Comparison of ENCODE assay signal across 7 mouse cellular contexts in the genomic region with DNA sequence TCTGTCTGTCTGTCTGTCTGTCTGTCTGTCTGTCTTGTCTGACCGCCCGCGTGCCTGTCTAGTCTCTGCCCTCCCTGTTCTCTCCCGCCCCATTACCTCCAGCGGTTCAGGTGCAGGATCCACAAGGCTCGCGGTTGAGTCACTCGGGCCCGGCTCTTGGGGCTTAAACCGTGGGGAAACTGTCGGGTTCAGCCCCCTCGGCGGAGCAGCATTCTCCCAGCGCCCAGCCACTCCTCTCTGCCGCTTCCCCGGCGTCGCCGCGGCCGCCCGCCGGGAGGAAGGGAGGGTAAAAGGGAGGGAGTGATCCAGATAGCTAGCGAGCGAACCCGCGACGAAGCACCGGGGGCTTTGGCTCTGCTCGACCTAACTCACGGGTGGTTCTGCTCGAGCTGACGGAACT. TPM values are rescaled to one million over a fixed set of nuclear protein-coding genes. Genes with fewer than 3 reads are reported as not detected.
A peak's percentile ranks its signal among the peaks of the same experiment; 100 is the strongest.
DNase-seq lines count a peak whose midpoint lies in the region; ATAC-seq and TF ChIP-seq lines count a peak whose summit lies in the region.

A gene (minus strand): TSS at position 389 of the 400 bp plus-strand sequence.

- H3K36me3 ChIP-seq in lung, embryonic 15.5 days = no peaks in the 10 kb centered on the region
- H3K36me3 ChIP-seq in limb, embryonic 10.5 days = no peaks in the 10 kb centered on the region
- no peaks in the 10 kb centered on the region for H3K36me3 ChIP-seq in small intestine, adult 2 months (ENCODE audit: control insufficient read depth, insufficient read depth, low read length)

- peak within 1 kb of the TSS; percentile 26 for H3K4me3 ChIP-seq in lung, embryonic 15.5 days
- H3K4me3 ChIP-seq in embryonic fibroblast, embryonic 13.5 days (ENCODE audit: insufficient read depth, low read length) = peak within 1 kb of the TSS; percentile 26
- H3K4me3 ChIP-seq in limb, embryonic 10.5 days = peak within 1 kb of the TSS; percentile 37
- H3K4me3 ChIP-seq in small intestine, adult 2 months (ENCODE audit: low read depth, low read length) = peak within 1 kb of the TSS; percentile 18; the same call in 1 of the 2 replicates

- under 1% methylated on average over 24 of the region's 33 CpGs for WGBS in lung, embryonic 15.5 days
- under 1% methylated on average over 30 of the region's 33 CpGs for WGBS in limb, embryonic 10.5 days
- under 1% methylated on average over 32 of the region's 33 CpGs for WGBS in small intestine, adult 2 months

- intact Hi-C loops in gastrocnemius, postnatal 14 days (cut with DNase I; ENCODE audit: low total_unique reads) = no loop called here

- no peak within 1 kb of the TSS; the same call in 1 of the 2 replicates for H3K9ac ChIP-seq in lung, embryonic 15.5 days

- no peak for DNase-seq in lung, postnatal 25 days (ENCODE audit: low spot score)
- DNase-seq in limb, embryonic 10.5 days (ENCODE audit: low spot score) = peak; percentile 60
- no peak for DNase-seq in cerebellum, postnatal 10 days
- DNase-seq in gastrocnemius, postnatal 14 days = no peak

- no peak for TF ChIP-seq CTCF in embryonic fibroblast, embryonic 13.5 days (IDR thresholded peaks at IDR 0.05; ENCODE audit: borderline replicate concordance, insufficient read depth, low read length)
- no peak for TF ChIP-seq CTCF in small intestine, adult 2 months (IDR thresholded peaks at IDR 0.05; ENCODE audit: extremely low read depth, insufficient read length, insufficient replicate concordance, low read depth, low read length)

- peaks cover 98% of the 10 kb centered on the region for H3K27me3 ChIP-seq in lung, embryonic 15.5 days
- H3K27me3 ChIP-seq in limb, embryonic 10.5 days (ENCODE audit: low read depth, poor library complexity, severe bottlenecking) = peaks cover 100% of the 10 kb centered on the region
- H3K27me3 ChIP-seq in small intestine, adult 2 months (ENCODE audit: control insufficient read depth, insufficient read depth, low read length) = peaks cover 44% of the 10 kb centered on the region

- no peaks in the 10 kb centered on the region for H3K9me3 ChIP-seq in lung, embryonic 15.5 days
- H3K9me3 ChIP-seq in limb, embryonic 10.5 days (replicated peaks) = 0 out of 2 replicates have a peak, but pooled peaks cover 2% of the 10 kb centered on the region

- H3K4me1 ChIP-seq in lung, embryonic 15.5 days = peaks cover 35% of the 10 kb centered on the region
- H3K4me1 ChIP-seq in embryonic fibroblast, embryonic 13.5 days (ENCODE audit: control insufficient read depth, insufficient read depth, low read length) = peaks cover 23% of the 10 kb centered on the region
- peaks cover 46% of the 10 kb centered on the region for H3K4me1 ChIP-seq in limb, embryonic 10.5 days
- peaks cover 12% of the 10 kb centered on the region for H3K4me1 ChIP-seq in small intestine, adult 2 months (ENCODE audit: control insufficient read depth, insufficient read depth, insufficient read length, low read length)

- peak within 1 kb of the TSS; percentile 46 for H3K4me2 ChIP-seq in lung, embryonic 15.5 days

- no peak for ATAC-seq in lung, embryonic 15.5 days (ENCODE audit: borderline replicate concordance, extremely low read depth, low FRiP score, low TSS enrichment)

- no peak within 1 kb of the TSS for H3K27ac ChIP-seq in lung, embryonic 15.5 days
- peak within 1 kb of the TSS; percentile 23; the same call in 1 of the 2 replicates for H3K27ac ChIP-seq in embryonic fibroblast, embryonic 13.5 days (ENCODE audit: insufficient read depth, low read length)
- H3K27ac ChIP-seq in limb, embryonic 10.5 days = no peak within 1 kb of the TSS
- H3K27ac ChIP-seq in small intestine, adult 2 months (ENCODE audit: insufficient read depth, low read depth, low read length) = no peak within 1 kb of the TSS

- no peak for TF ChIP-seq POLR2A in embryonic fibroblast, embryonic 13.5 days (IDR thresholded peaks at IDR 0.05; ENCODE audit: low read depth, low read length)
- TF ChIP-seq POLR2A in small intestine, adult 2 months (IDR thresholded peaks at IDR 0.05; ENCODE audit: low read depth, low read length) = no peak

RNA-seq across cellular contexts. Expression of the gene that starts here (rescaled TPM):
- polyA plus RNA-seq in lung, embryonic 15.5 days (2015; fragmentation: Nextera tagmentation; extraction: Ambion mirVana) = 0.10 TPM in 1 of 2 replicates, not detected in the other
- polyA plus RNA-seq in embryonic fibroblast, embryonic 13.5 days (2011; ENCODE audit: insufficient read length, low read depth, missing spikeins) = 1.9 and 5.8 TPM in 2 replicates
- polyA plus RNA-seq in limb, embryonic 10.5 days (2016; fragmentation: Nextera tagmentation; extraction: Ambion mirVana) = 0.62 and 0.99 TPM in 2 replicates
- 0.17 and 0.18 TPM in 2 replicates for polyA plus RNA-seq in small intestine, adult 2 months (2012; rRNA removed)
- total RNA-seq in gastrocnemius, postnatal 14 days (2021) = 1 to 10 TPM in 1 of 2 experiments, under 1 TPM in 1; 0.78 to 1.5 TPM

Comparison
In these comparisons a context has a peak if more than half of its experiments do, and no peak if none do; other contexts are left out.
1. Peak in DNase-seq and H3K4me3 ChIP-seq in limb, embryonic 10.5 days; RNA of the gene not detected or under 1 TPM.